Mouse (Mus musculus) stomach, postnatal 0 days (tissue): ENCODE measurements around the gene Hook2. TPM values are rescaled to one million over a fixed set of nuclear protein-coding genes. Genes with fewer than 3 reads are reported as not detected.

Experiments
- ATAC-seq: fragments of 200-750 bp; cut with Nextera tagmentation; 2 replicates; pipeline ENCODE4 v1.8.0; 2017; ENCODE audit not compliant: low FRiP score, low TSS enrichment
- DNase-seq: peaks from one replicate; pipeline ENCODE4 v3.0.0-alpha.2; 2016; ENCODE audit warnings: low spot score
- H3K27ac ChIP-seq: fragments of 300-500 bp; sonication (generic); replicated peaks from 2 replicates; pipeline ENCODE4 v1.5.1; 2014; ENCODE audit warnings: mild to moderate bottlenecking, control low read depth
- H3K27me3 ChIP-seq: fragments of 300-500 bp; sonication (generic); 2 replicates; pipeline ENCODE4 v1.6.1; 2014; ENCODE audit warnings: low read length; ENCODE audit not compliant: control insufficient read depth, insufficient read depth
- H3K36me3 ChIP-seq: fragments of 300-500 bp; sonication (generic); 2 replicates; pipeline ENCODE4 v1.6.1; 2014; ENCODE audit warnings: low read length, mixed read lengths; ENCODE audit not compliant: control insufficient read depth, insufficient read depth
- H3K4me1 ChIP-seq: fragments of 300-500 bp; sonication (generic); replicated peaks from 2 replicates; pipeline ENCODE4 v1.6.1; 2014; ENCODE audit warnings: antibody characterized with exemption; ENCODE audit not compliant: control insufficient read depth, insufficient read depth
- H3K4me2 ChIP-seq: fragments of 300-500 bp; sonication (generic); replicated peaks from 2 replicates; pipeline ENCODE4 v1.6.1; 2014; ENCODE audit warnings: low read depth, mild to moderate bottlenecking, control low read depth, moderate library complexity
- H3K4me3 ChIP-seq: fragments of 300-500 bp; sonication (generic); 2 replicates; pipeline ENCODE4 v1.5.1; 2014; ENCODE audit warnings: low read depth, low read length, control low read depth
- H3K9ac ChIP-seq: fragments of 300-500 bp; sonication (generic); 2 replicates; pipeline ENCODE4 v1.6.1; 2014; ENCODE audit warnings: mild to moderate bottlenecking, low read length, control low read depth, mixed read lengths
- H3K9me3 ChIP-seq: fragments of 300-500 bp; sonication (generic); 2 replicates; pipeline ENCODE4 v1.6.1; 2016; ENCODE audit warnings: low read length; ENCODE audit not compliant: control insufficient read depth
- CTCF ChIP-seq: IDR thresholded peaks from 2 replicates; pipeline ENCODE4 v1.5.1; 2016; ENCODE audit warnings: antibody characterized with exemption, low read depth, mild to moderate bottlenecking, moderate library complexity
- EP300 ChIP-seq: optimal IDR thresholded peaks from 2 replicates; pipeline ENCODE3; 2016; ENCODE audit warnings: antibody characterized with exemption
- WGBS: fragments of 180-500 bp; shearing (Covaris S2); extraction: QIAGEN DNeasy Blood & Tissue Kit; methylation state at CpG from one replicate; pipeline ENCODE4 v1.1.7; 2014; 5-methylcytosine and 5-hydroxymethylcytosine counted together
- polyA plus RNA-seq: library from polyadenylated mRNA; unstranded; fragments of >200 nt; fragmentation: Nextera tagmentation; extraction: Ambion mirVana; gene quantifications from 2 replicates; pipeline ENCODE4 v1.2.1, GENCODE M21; 2015

The Hook2 gene
- polyA plus RNA-seq, 1 experiment from 2014 or later = 28.8 TPM

GRCm38 (mm10) chr8:84996978-84997377 lies 6.6 kb downstream of the Hook2 start:
- DNase-seq = no peak
- ATAC-seq = no peak
- Histone ChIP-seq H3K27me3 (no peaks in the 10 kb centered on the region), H3K27ac (no peak overlapping the region), H3K36me3 (no peaks in the 10 kb centered on the region), H3K4me3 (no peak overlapping the region), H3K4me1 (no peaks in the 10 kb centered on the region), H3K9me3 (no peaks in the 10 kb centered on the region), H3K9ac (no peak overlapping the region), H3K4me2 (no peak overlapping the region)
- TF ChIP-seq CTCF (no peak), EP300 (no peak)
- 86% methylated on average over 5 of the region's 5 CpGs for WGBS

- H3K4me1 ChIP-seq = no peaks in the 10 kb centered on the region
- DNase-seq (peak; percentile 94), ATAC-seq (peak; percentile 80)
- H3K36me3 ChIP-seq = no peaks in the 10 kb centered on the region
- no peaks in the 10 kb centered on the region for H3K9me3 ChIP-seq
- peak overlapping the region; percentile 31; the same call in 1 of the 2 replicates for H3K9ac ChIP-seq
- no peak overlapping the region for H3K27ac ChIP-seq
- TF ChIP-seq CTCF (peak; percentile 98), EP300 (no peak)
- no peaks in the 10 kb centered on the region for H3K27me3 ChIP-seq
- WGBS = 13% methylated on average over 19 of the region's 19 CpGs
- H3K4me2 ChIP-seq = no peak overlapping the region; the same call in 1 of the 2 replicates
- no peak overlapping the region for H3K4me3 ChIP-seq
Measured at GRCm38 (mm10) chr8:84997649-84998295, 7.4 kb downstream of the Hook2 start.

- H3K27ac ChIP-seq = no peak overlapping the region
- ATAC-seq (peak; percentile 30; the same call in 1 of the 2 replicates), DNase-seq (peak; percentile 77)
- H3K9me3 ChIP-seq = no peaks in the 10 kb centered on the region
- no peak overlapping the region for H3K4me2 ChIP-seq
- H3K4me3 ChIP-seq = no peak overlapping the region
- H3K36me3 ChIP-seq = no peaks in the 10 kb centered on the region
- no peaks in the 10 kb centered on the region for H3K4me1 ChIP-seq
- no peak overlapping the region for H3K9ac ChIP-seq
- 16% methylated on average over 22 of the region's 25 CpGs for WGBS
- 0 out of 2 replicates have a peak, but pooled peaks cover 4% of the 10 kb centered on the region for H3K27me3 ChIP-seq
- TF ChIP-seq CTCF (peak; percentile 68), EP300 (no peak)
Measured at GRCm38 (mm10) chr8:85007686-85008085, 17.3 kb downstream of the Hook2 start.

GRCm38 (mm10) chr8:85011242-85011641 lies 20.8 kb downstream of the Hook2 start:
- 10% methylated on average over 28 of the region's 28 CpGs for WGBS
- Histone ChIP-seq H3K36me3 (no peaks in the 10 kb centered on the region), H3K27ac (no peak overlapping the region), H3K4me1 (no peaks in the 10 kb centered on the region), H3K9ac (no peak overlapping the region), H3K4me2 (no peak overlapping the region), H3K9me3 (no peaks in the 10 kb centered on the region), H3K27me3 (0 out of 2 replicates have a peak, but pooled peaks cover 4% of the 10 kb centered on the region), H3K4me3 (no peak overlapping the region)
- ATAC-seq (peak; percentile 56; the same call in 1 of the 2 replicates), DNase-seq (no peak)
- TF ChIP-seq EP300 (no peak), CTCF (no peak)

- Histone ChIP-seq H3K4me3 (peak overlapping the region; percentile 31), H3K4me1 (no peaks in the 10 kb centered on the region), H3K9me3 (no peaks in the 10 kb centered on the region), H3K36me3 (peaks cover 4% of the 10 kb centered on the region; the same call in 1 of the 2 replicates), H3K27me3 (0 out of 2 replicates have a peak, but pooled peaks cover 4% of the 10 kb centered on the region), H3K27ac (no peak overlapping the region), H3K4me2 (peak overlapping the region; percentile 62), H3K9ac (peak overlapping the region; percentile 47; the same call in 1 of the 2 replicates)
- ATAC-seq (peak; percentile 49; the same call in 1 of the 2 replicates), DNase-seq (peak; percentile 85)
- TF ChIP-seq CTCF (peak; percentile 82), EP300 (no peak)
- 4% methylated on average over 26 of the region's 26 CpGs for WGBS
Measured at GRCm38 (mm10) chr8:85013230-85013840, 22.9 kb downstream of the Hook2 start.

GRCm38 (mm10) chr8:85014431-85014830 lies 24.0 kb downstream of the Hook2 start, which contains the start of gene Best2:
Best2 (minus strand) TSS chr8:85014531.
- no peak for TF ChIP-seq EP300
- TF ChIP-seq CTCF = no peak
- 40% methylated on average over 2 of the region's 2 CpGs for WGBS
- Histone ChIP-seq H3K4me3 (peak within 1 kb of the TSS; percentile 31), H3K27me3 (0 out of 2 replicates have a peak, but pooled peaks cover 4% of the 10 kb centered on the region), H3K4me1 (no peaks in the 10 kb centered on the region), H3K9me3 (no peaks in the 10 kb centered on the region), H3K27ac (no peak within 1 kb of the TSS), H3K9ac (peak within 1 kb of the TSS; percentile 47; the same call in 1 of the 2 replicates), H3K36me3 (peaks cover 15% of the 10 kb centered on the region), H3K4me2 (peak within 1 kb of the TSS; percentile 62)
- DNase-seq (no peak), ATAC-seq (no peak)
